Mouse (Mus musculus): ENCODE results near the gene Mybpc3.

Gene Mybpc3

GRCm38 (mm10) chr2:91125101-91125500 lies 7.2 kb downstream of the Mybpc3 start:
- DNase-seq: no peak

- DNase-seq: no peak
Measured at GRCm38 (mm10) chr2:91128761-91129160, 10.8 kb downstream of the Mybpc3 start.

- DNase-seq: no peak
Measured at GRCm38 (mm10) chr2:91130126-91130525, 12.2 kb downstream of the Mybpc3 start.

GRCm38 (mm10) chr2:91131251-91131650 lies 13.3 kb downstream of the Mybpc3 start:
- no peak for DNase-seq

- no peak for DNase-seq
Measured at GRCm38 (mm10) chr2:91132035-91132434, 14.1 kb downstream of the Mybpc3 start.

GRCm38 (mm10) chr2:91136513-91137412 lies 18.8 kb downstream of the Mybpc3 start:
- DNase-seq: no peak

GRCm38 (mm10) chr2:91137481-91137880 lies 19.5 kb downstream of the Mybpc3 start:
- no peak for DNase-seq

GRCm38 (mm10) chr2:91139311-91139710 lies 21.4 kb downstream of the Mybpc3 start:
- DNase-seq: no peak

- DNase-seq: no peak
Measured at GRCm38 (mm10) chr2:91139764-91140163, 21.8 kb downstream of the Mybpc3 start.

GRCm38 (mm10) chr2:91142920-91143319 lies 25.0 kb downstream of the Mybpc3 start:
- DNase-seq: no peak

GRCm38 (mm10) chr2:91143401-91143800 lies 25.5 kb downstream of the Mybpc3 start:
- DNase-seq: no peak

- no peak for DNase-seq
Measured at GRCm38 (mm10) chr2:91148101-91148500, 30.2 kb downstream of the Mybpc3 start.

GRCm38 (mm10) chr2:91151331-91151730 lies 33.4 kb downstream of the Mybpc3 start:
- no peak for DNase-seq

GRCm38 (mm10) chr2:91152885-91153377 lies 35.0 kb downstream of the Mybpc3 start:
- DNase-seq: no peak

GRCm38 (mm10) chr2:91154091-91154490 lies 36.1 kb downstream of the Mybpc3 start:
- no peak for DNase-seq

GRCm38 (mm10) chr2:91157002-91157752 lies 39.2 kb downstream of the Mybpc3 start:
- DNase-seq: no peak

- peak; percentile 8 for DNase-seq
Measured at GRCm38 (mm10) chr2:91160591-91160990, 42.6 kb downstream of the Mybpc3 start.

GRCm38 (mm10) chr2:91162952-91163351 lies 45.0 kb downstream of the Mybpc3 start:
- DNase-seq: no peak

- DNase-seq: no peak
Measured at GRCm38 (mm10) chr2:91163532-91163931, 45.6 kb downstream of the Mybpc3 start.

GRCm38 (mm10) chr2:91164991-91165390 lies 47.0 kb downstream of the Mybpc3 start:
- DNase-seq: no peak

- DNase-seq: no peak
Measured at GRCm38 (mm10) chr2:91167629-91168028, 49.7 kb downstream of the Mybpc3 start.

- no peak for DNase-seq
Measured at GRCm38 (mm10) chr2:91169587-91170322, 51.8 kb downstream of the Mybpc3 start.

- DNase-seq: no peak
Measured at GRCm38 (mm10) chr2:91175490-91175889, 57.5 kb downstream of the Mybpc3 start.

Measured in kidney, adult 9 months (tissue).